Mouse (Mus musculus): ENCODE data around the gene Tmem56.

Gene Tmem56

DNA sequence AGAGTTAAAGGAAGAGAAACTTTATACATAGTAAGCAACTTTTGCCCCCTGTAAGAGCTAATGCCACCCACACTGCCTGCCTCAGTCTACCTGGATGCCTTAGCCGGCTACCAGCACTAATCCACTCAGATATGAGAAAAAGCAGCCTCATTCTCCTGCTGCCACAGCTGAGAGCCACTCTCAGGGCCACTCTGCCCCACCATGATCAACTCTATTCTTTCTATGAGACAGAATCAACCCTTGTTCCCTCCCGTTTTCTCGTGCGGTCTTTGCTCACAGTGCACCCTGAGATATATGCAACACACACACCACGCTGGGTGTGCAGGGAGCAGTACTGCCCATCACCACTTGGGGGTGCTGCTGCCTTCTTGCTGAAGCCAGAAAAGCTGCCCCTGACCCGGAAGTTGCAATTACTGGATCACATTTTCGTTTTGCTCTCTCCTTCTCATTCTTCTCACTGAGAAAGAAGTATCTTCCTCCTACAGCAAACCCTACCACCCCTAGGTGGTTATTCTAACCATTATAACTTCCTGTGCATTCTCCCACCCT, 119.6 kb downstream of the Tmem56 start:
- peak; percentile 88 for DNase-seq

DNA sequence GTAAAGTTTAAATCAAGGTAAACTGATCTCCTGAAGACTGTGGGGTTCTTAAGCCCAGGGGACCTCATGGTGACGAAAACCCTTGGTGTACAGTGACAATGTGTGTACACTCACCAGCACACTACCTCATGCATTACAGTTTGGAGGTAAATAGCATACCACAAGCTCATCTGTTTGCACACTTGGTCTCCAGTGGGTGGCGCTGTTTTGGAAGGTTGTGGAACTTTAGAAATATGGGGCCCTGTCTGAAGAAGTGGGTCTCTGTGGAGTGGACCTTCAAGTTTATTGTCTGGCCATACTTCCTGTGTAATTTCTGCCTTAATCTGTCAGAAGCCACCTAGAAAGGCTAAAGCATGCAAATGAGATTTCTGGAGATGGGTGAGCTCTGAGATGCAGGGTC, 121.2 kb downstream of the Tmem56 start:
- no peak for DNase-seq

DNA sequence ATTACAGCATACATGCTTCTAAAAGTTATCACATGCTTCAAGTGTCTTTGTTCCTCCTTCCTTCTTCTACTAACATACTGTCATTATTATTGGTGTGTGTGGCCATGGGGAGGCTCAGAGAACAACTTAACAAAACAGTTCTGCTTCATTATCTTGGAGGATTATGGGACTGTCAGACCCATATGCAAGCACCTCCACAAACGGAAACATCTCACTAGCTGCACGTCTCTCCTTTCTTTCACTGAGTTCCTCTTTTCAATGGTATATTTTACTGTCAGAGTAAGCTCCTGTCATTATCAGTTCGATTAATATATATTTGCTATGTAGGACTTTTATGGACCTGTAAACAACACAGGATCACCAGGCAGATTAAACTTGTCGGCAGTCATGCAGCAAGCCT, 122.5 kb downstream of the Tmem56 start:
- DNase-seq, result no peak

DNA sequence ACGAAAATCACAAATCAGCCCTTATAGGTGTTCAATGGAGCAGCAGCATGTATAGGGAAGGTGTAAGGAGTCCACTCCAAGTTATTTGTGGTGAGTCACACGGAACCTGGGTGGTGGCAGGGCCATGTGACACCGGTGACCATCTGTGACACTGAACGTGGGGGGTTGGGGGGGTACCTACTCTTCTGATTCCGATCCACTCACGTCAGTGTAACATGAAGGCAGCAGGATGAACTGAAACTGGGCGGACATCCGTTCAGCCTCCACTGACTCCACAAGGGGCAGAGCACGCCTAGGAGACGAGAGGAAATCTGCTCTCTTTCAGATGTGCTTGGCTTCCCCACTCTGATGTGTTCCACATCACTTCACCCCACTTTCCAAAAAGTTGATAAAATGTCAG, 123.3 kb downstream of the Tmem56 start:
- no peak for DNase-seq

DNA sequence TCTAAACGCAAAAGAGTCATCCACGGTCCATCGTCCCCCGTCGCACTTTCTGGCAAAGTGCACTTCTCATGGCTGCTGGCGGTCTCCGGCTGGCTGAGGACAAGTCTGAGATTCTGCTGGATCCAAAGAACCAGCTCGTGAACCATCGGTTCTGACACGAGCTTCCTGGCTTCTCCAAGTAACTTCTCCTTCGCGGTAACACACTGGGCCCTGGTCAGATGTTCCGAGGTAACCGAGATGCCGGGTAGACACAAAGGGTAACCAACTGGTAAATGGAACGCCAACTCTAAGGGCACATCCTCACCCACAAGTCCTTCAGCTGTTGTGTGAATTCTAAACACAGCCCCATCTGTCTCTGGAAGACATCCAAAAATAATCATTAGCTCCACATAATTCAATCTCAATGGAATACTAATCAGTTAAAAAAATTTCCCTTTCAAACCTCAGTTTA, 124.0 kb downstream of the Tmem56 start:
- DNase-seq, result no peak

DNA sequence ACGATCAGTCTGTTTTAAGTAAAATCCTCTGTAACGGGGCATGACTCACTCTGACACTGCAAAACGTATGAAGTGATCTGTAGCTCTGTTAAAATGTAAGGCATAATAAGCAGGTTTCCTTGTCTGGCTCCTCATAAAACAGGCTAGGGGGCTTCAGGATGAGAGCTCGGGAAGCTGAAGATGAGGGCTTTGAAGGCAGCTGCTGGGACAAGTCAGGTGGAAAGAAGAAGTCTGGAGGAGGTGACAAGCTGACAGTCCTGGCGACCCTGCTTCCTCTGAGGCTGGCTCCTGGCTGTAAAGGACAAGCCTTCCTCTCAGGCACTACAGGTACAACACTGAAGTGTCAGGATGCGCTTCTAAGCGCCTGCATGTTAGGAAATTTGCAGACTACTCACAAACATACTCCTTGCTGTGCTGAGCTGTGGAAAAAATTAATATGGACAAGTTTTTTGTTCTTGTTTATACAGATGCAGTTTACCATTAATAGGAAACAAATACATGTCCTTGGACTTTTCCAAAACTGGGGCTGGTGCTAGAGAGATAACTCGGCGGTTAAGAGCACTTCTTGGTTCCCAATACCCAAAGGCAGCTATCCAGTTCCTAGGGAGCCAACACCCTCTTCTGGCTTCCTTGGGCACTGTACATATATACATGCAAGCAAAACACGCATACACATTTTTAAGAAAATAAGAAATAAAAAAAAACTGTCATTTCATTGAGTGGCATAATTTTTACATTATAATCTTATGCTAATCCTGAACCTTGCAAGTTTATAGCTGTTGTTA, 125.2 kb downstream of the Tmem56 start:
- DNase-seq, result no peak

DNA sequence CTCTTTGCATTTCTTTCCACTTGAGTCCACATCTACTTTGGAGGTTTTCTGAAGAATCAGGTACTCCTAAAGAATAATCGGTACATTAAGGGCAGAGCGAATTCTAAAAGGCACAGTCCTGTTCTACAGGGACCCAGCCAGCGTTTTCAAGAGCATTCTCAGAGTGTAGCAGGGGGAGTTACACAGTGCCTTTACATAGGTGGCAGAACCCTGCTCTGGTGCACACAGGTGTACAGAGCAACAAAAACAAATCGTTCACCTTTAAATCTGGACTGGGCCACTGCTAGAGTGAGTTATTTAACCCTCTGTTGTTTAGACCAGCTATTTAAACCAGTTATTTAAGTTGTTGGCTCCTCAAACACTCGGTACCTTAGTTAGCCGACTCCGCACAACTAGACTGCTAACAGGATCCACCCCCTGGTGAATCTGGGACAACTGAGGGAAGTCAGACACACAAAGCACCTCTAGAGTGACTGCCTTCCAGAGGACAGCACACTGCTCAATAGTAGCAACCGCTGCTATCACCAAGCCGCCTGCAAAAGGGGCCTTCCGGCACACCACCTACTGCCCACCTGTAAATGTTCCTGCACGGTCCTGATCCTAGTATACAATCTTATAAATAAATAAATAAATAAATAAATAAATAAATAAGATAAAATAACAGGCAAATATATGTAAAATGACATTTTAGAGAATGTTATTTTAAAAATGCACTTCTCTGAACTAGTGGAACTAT, 126.3 kb downstream of the Tmem56 start:
- DNase-seq, result no peak

DNA sequence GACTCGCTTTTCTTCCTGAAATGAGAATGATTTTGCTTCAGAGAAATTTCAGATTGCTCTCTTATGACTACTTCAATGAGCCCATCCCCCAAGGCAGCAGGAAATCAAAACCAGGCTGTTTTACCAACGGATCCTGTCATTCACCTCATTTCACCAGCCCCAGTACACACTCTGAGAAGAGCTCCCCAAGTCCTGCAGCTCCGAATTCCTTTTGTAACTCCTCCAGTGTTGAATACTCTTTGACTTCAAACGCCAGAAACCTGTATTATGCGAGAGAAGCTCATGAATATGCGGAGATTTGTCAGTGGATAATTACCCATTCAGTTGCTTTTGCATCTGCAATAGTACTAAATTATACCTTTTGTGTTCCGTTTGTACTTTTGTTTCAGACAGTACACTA, 126.9 kb downstream of the Tmem56 start:
- no peak for DNase-seq
